Mouse (Mus musculus) spleen, postnatal 14 days (tissue): ENCODE data around the gene Clca2.
"Not testable (repeated sequence)": the region's sequence is repeated elsewhere in the genome, so short reads cannot be mapped to it uniquely, and the experiment has no call there.

Experiments
- DNase-seq, 2 experiments: peaks; one replicate each; pipeline ENCODE4 v3.0.0; 2021 to 2022; ENCODE audit warnings: low spot score in 2 of 2

Gene Clca2

GRCm38 (mm10) chr3:145086180-145086579 lies 13.1 kb downstream of the Clca2 start:
- DNase-seq = no peak

- DNase-seq = no peak
These were observed 16.2 kb downstream of the Clca2 start for GRCm38 (mm10) chr3:145083081-145083480.

- DNase-seq = no peak
These were observed 18.3 kb downstream of the Clca2 start for GRCm38 (mm10) chr3:145080904-145081303.

- no peak for DNase-seq
These were observed 20.8 kb downstream of the Clca2 start for GRCm38 (mm10) chr3:145078405-145078804.

- DNase-seq = no peak
These were observed 26.9 kb downstream of the Clca2 start for GRCm38 (mm10) chr3:145072339-145072738.

GRCm38 (mm10) chr3:145068964-145069363 lies 30.3 kb downstream of the Clca2 start:
- DNase-seq = no peak

GRCm38 (mm10) chr3:145055138-145055537 lies 44.1 kb downstream of the Clca2 start:
- DNase-seq = not testable (repeated sequence)

- no peak for DNase-seq
These were observed 49.4 kb downstream of the Clca2 start for GRCm38 (mm10) chr3:145049820-145050219.

GRCm38 (mm10) chr3:145038813-145039212 lies 60.4 kb downstream of the Clca2 start:
- DNase-seq = no peak

- no peak for DNase-seq
These were observed 66.6 kb downstream of the Clca2 start, which contains the start of gene Clca1 for GRCm38 (mm10) chr3:145032676-145033075. Gene Clca1, minus strand, starts transcription at chr3:145032776.

GRCm38 (mm10) chr3:145028036-145028435 lies 71.2 kb downstream of the Clca2 start:
- DNase-seq = no peak

GRCm38 (mm10) chr3:145026750-145027149 lies 72.5 kb downstream of the Clca2 start:
- DNase-seq = peak in 1 of 2 experiments; percentile 6
